Comparison of ENCODE assay signal across 23 mouse cellular contexts in genomic region chr7:138748442-138748841, GRCm38 (mm10).
DNase-seq lines count a peak whose midpoint lies in the region; ATAC-seq and TF ChIP-seq lines count a peak whose summit lies in the region.
"Had no signal": no experiment of that assay in that cellular context is flagged by ENCODE, and none has a peak within 500 bp of the region (broad histone marks: within the 10 kb centered on the region; RNA-seq: fewer than 3 reads in every experiment).

No protein-coding gene starts in this region.

- WGBS in embryonic facial prominence, embryonic 14.5 days = 66% methylated on average over 2 of the region's 2 CpGs
- 81% methylated on average over 2 of the region's 2 CpGs for WGBS in embryonic facial prominence, embryonic 10.5 days
- 48% methylated on average over 2 of the region's 2 CpGs for WGBS in limb, embryonic 14.5 days
- WGBS in limb, embryonic 10.5 days = 74% methylated on average over 2 of the region's 2 CpGs

- DNase-seq in embryonic facial prominence, embryonic 14.5 days (ENCODE audit: low spot score) = peak; percentile 31
- DNase-seq in embryonic facial prominence, embryonic 10.5 days (ENCODE audit: low spot score) = no peak
- no peak for DNase-seq in limb, embryonic 14.5 days (ENCODE audit: low spot score)
- no peak for DNase-seq in limb, embryonic 10.5 days (ENCODE audit: low spot score)
- DNase-seq in telencephalon, adult 2 months (ENCODE audit: low read depth, low spot score) = peak; percentile 3
- DNase-seq in gastrocnemius, adult 18-20 months (ENCODE audit: low spot score) = no peak
- DNase-seq: adrenal gland, adult 8-10 months; adrenal gland, postnatal 14 days; adrenal gland, postnatal 36 days; B cell, adult 2 months; cerebellum, adult 11 months; cerebellum, adult 18-20 months; cerebellum, adult 9-10 months; cerebellum, postnatal 10 days; cerebellum, postnatal 25 days; forebrain, postnatal 0 days had no signal

- H3K4me3 ChIP-seq in embryonic facial prominence, embryonic 14.5 days (ENCODE audit: low read depth, low read length) = no peak overlapping the region
- no peak overlapping the region for H3K4me3 ChIP-seq in embryonic facial prominence, embryonic 10.5 days
- no peak overlapping the region for H3K4me3 ChIP-seq in limb, embryonic 14.5 days (replicated peaks; ENCODE audit: low read length)
- no peak overlapping the region for H3K4me3 ChIP-seq in limb, embryonic 10.5 days
- H3K4me3 ChIP-seq: embryonic facial prominence, embryonic 13.5 days; forebrain, embryonic 13.5 days; forebrain, embryonic 15.5 days had no signal

- no peak for ATAC-seq in embryonic facial prominence, embryonic 14.5 days (ENCODE audit: low read depth)
- peak; percentile 34; the same call in 1 of the 2 replicates for ATAC-seq in limb, embryonic 14.5 days (ENCODE audit: low FRiP score, low read depth)
- ATAC-seq: activated CD4-positive, CD25-positive, alpha-beta regulatory T cell, adult 4 months; CD4-positive, CD25-positive, alpha-beta regulatory T cell, adult 4 months; forebrain, embryonic 13.5 days; forebrain, embryonic 15.5 days; forebrain, postnatal 0 days; Patski had no signal

- TF ChIP-seq POLR2A in limb, embryonic 14.5 days (IDR thresholded peaks at IDR 0.05; ENCODE audit: borderline replicate concordance, extremely low read depth, insufficient read depth, insufficient read length) = no peak

- no peak overlapping the region for H3K4me2 ChIP-seq in embryonic facial prominence, embryonic 14.5 days (ENCODE audit: low read depth, low read length)
- no peak overlapping the region for H3K4me2 ChIP-seq in limb, embryonic 14.5 days (replicated peaks; ENCODE audit: low read depth, low read length, severe bottlenecking)
- H3K4me2 ChIP-seq: embryonic facial prominence, embryonic 13.5 days; forebrain, embryonic 13.5 days; forebrain, embryonic 15.5 days had no signal

- no peak overlapping the region for H3K9ac ChIP-seq in embryonic facial prominence, embryonic 14.5 days (ENCODE audit: low read depth, low read length)
- H3K9ac ChIP-seq in limb, embryonic 14.5 days (ENCODE audit: low read depth, low read length, severe bottlenecking) = no peak overlapping the region
- H3K9ac ChIP-seq: embryonic facial prominence, embryonic 13.5 days; forebrain, embryonic 13.5 days; forebrain, embryonic 15.5 days; forebrain, postnatal 0 days had no signal

- no peaks in the 10 kb centered on the region for H3K36me3 ChIP-seq in embryonic facial prominence, embryonic 14.5 days (ENCODE audit: control insufficient read depth, insufficient read depth, low read length)
- no peaks in the 10 kb centered on the region for H3K36me3 ChIP-seq in embryonic facial prominence, embryonic 10.5 days (replicated peaks)
- no peaks in the 10 kb centered on the region for H3K36me3 ChIP-seq in limb, embryonic 14.5 days (ENCODE audit: control insufficient read depth, insufficient read depth, low read length)
- H3K36me3 ChIP-seq in limb, embryonic 10.5 days = no peaks in the 10 kb centered on the region
- H3K36me3 ChIP-seq: embryonic facial prominence, embryonic 13.5 days; forebrain, embryonic 15.5 days; G1E had no signal

- no peaks in the 10 kb centered on the region for H3K27me3 ChIP-seq in embryonic facial prominence, embryonic 14.5 days (replicated peaks; ENCODE audit: control insufficient read depth, insufficient read depth, low read length)
- H3K27me3 ChIP-seq in embryonic facial prominence, embryonic 10.5 days (replicated peaks; ENCODE audit: low read depth, poor library complexity, severe bottlenecking) = no peaks in the 10 kb centered on the region
- H3K27me3 ChIP-seq in limb, embryonic 14.5 days (ENCODE audit: control insufficient read depth, insufficient read depth, low read length) = no peaks in the 10 kb centered on the region
- no peaks in the 10 kb centered on the region for H3K27me3 ChIP-seq in limb, embryonic 10.5 days (ENCODE audit: low read depth, poor library complexity, severe bottlenecking)
- H3K27me3 ChIP-seq: embryonic facial prominence, embryonic 13.5 days; forebrain, embryonic 13.5 days; forebrain, embryonic 15.5 days; Patski had no signal

- no peaks in the 10 kb centered on the region for H3K9me3 ChIP-seq in embryonic facial prominence, embryonic 14.5 days (ENCODE audit: control insufficient read depth, low read length)
- no peaks in the 10 kb centered on the region for H3K9me3 ChIP-seq in embryonic facial prominence, embryonic 10.5 days
- no peaks in the 10 kb centered on the region for H3K9me3 ChIP-seq in limb, embryonic 14.5 days (ENCODE audit: control insufficient read depth, low read length)
- H3K9me3 ChIP-seq in limb, embryonic 10.5 days (replicated peaks) = no peaks in the 10 kb centered on the region
- H3K9me3 ChIP-seq: embryonic facial prominence, embryonic 13.5 days; forebrain, embryonic 13.5 days; forebrain, embryonic 15.5 days had no signal

- no peaks in the 10 kb centered on the region for H3K4me1 ChIP-seq in embryonic facial prominence, embryonic 14.5 days (ENCODE audit: control insufficient read depth, insufficient read depth, low read length)
- peaks cover 5% of the 10 kb centered on the region; the same call in 1 of the 2 replicates for H3K4me1 ChIP-seq in embryonic facial prominence, embryonic 10.5 days
- no peaks in the 10 kb centered on the region for H3K4me1 ChIP-seq in limb, embryonic 14.5 days (ENCODE audit: control insufficient read depth, insufficient read depth, low read length)
- peaks cover 7% of the 10 kb centered on the region; the same call in 1 of the 2 replicates for H3K4me1 ChIP-seq in limb, embryonic 10.5 days
- H3K4me1 ChIP-seq: embryonic facial prominence, embryonic 13.5 days; forebrain, embryonic 13.5 days; forebrain, embryonic 15.5 days had no signal

- H3K27ac ChIP-seq in embryonic facial prominence, embryonic 14.5 days (replicated peaks; ENCODE audit: low read depth, low read length) = no peak overlapping the region
- no peak overlapping the region for H3K27ac ChIP-seq in embryonic facial prominence, embryonic 10.5 days (replicated peaks)
- no peak overlapping the region for H3K27ac ChIP-seq in limb, embryonic 14.5 days (replicated peaks; ENCODE audit: low read depth, low read length)
- H3K27ac ChIP-seq in limb, embryonic 10.5 days = no peak overlapping the region
- H3K27ac ChIP-seq: embryonic facial prominence, embryonic 13.5 days; forebrain, embryonic 13.5 days; forebrain, embryonic 15.5 days had no signal

Comparison
In these comparisons a context has a peak if more than half of its experiments do, and no peak if none do; other contexts are left out.
1. DNase-seq: peak in embryonic facial prominence, embryonic 14.5 days (single experiment) and telencephalon, adult 2 months (single experiment); none in embryonic facial prominence, embryonic 10.5 days (single experiment), limb, embryonic 14.5 days (single experiment), limb, embryonic 10.5 days (single experiment) and gastrocnemius, adult 18-20 months (single experiment).